Mouse (Mus musculus) E14TG2a.4 (cell line): ENCODE measurements around the gene BC003965.

ENCODE experiments used
- CTCF ChIP-seq: conservative IDR thresholded peaks from 2 replicates; pipeline ENCODE4 v1.5.1; 2014; ENCODE audit warnings: low read length
- NANOG ChIP-seq: IDR thresholded peaks from 2 replicates; pipeline ENCODE4 v1.6.1; 2014; ENCODE audit warnings: borderline replicate concordance, low read length, mixed read lengths
- POU5F1 ChIP-seq: IDR thresholded peaks from 2 replicates; pipeline ENCODE4 v1.6.1; 2014; ENCODE audit warnings: low read length, borderline replicate concordance

GRCm38 (mm10) chr17:25235635-25236034 is 51.3 kb downstream of the BC003965 start:
- TF ChIP-seq CTCF (no peak), NANOG (no peak), POU5F1 (no peak)
